Mouse (Mus musculus) embryonic facial prominence, embryonic 13.5 days (tissue): Measurements from ENCODE around the gene Ciz1. TPM values are rescaled to one million over a fixed set of nuclear protein-coding genes. Genes with fewer than 3 reads are reported as not detected.

ENCODE experiments used
- ATAC-seq: fragments of 200-750 bp; cut with Nextera tagmentation; 2 replicates; pipeline ENCODE4 v1.8.0; 2017; ENCODE audit warnings: low read depth; ENCODE audit not compliant: insufficient number of reproducible peaks, insufficient read depth, low FRiP score, low TSS enrichment
- H3K27ac ChIP-seq: fragments of 300-500 bp; sonication (generic); 2 replicates; pipeline ENCODE4 v1.5.1; 2015; ENCODE audit warnings: moderate library complexity, mild to moderate bottlenecking, inconsistent platforms
- H3K27me3 ChIP-seq: fragments of 300-500 bp; sonication (generic); 2 replicates; pipeline ENCODE4 v1.6.1; 2015; ENCODE audit warnings: mild to moderate bottlenecking, inconsistent platforms
- H3K36me3 ChIP-seq: fragments of 300-500 bp; sonication (generic); 2 replicates; pipeline ENCODE4 v1.6.1; 2015; ENCODE audit warnings: mild to moderate bottlenecking, inconsistent platforms
- H3K4me1 ChIP-seq: fragments of 300-500 bp; sonication (generic); 2 replicates; pipeline ENCODE4 v1.6.1; 2015; ENCODE audit warnings: inconsistent platforms
- H3K4me2 ChIP-seq: fragments of 300-500 bp; sonication (generic); 2 replicates; pipeline ENCODE4 v1.6.1; 2015; ENCODE audit warnings: moderate library complexity, mild to moderate bottlenecking, inconsistent platforms
- H3K4me3 ChIP-seq: fragments of 300-500 bp; sonication (generic); 2 replicates; pipeline ENCODE4 v1.5.1; 2015; ENCODE audit warnings: mild to moderate bottlenecking, inconsistent platforms
- H3K9ac ChIP-seq: fragments of 300-500 bp; sonication (generic); 2 replicates; pipeline ENCODE4 v1.6.1; 2015; ENCODE audit warnings: mild to moderate bottlenecking, inconsistent platforms
- H3K9me3 ChIP-seq: fragments of 300-500 bp; sonication (generic); 2 replicates; pipeline ENCODE4 v1.6.1; 2016; ENCODE audit warnings: inconsistent platforms
- WGBS: fragments of 180-500 bp; shearing (Covaris S2); methylation state at CpG from one replicate; pipeline ENCODE4 v1.1.7; 2015; ENCODE audit warnings: mixed read lengths; 5-methylcytosine and 5-hydroxymethylcytosine counted together
- polyA plus RNA-seq: library from polyadenylated mRNA; unstranded; fragments of >200 nt; fragmentation: Nextera tagmentation; extraction: Ambion mirVana; gene quantifications from 2 replicates; pipeline ENCODE4 v1.2.1, GENCODE M21; 2015

Ciz1 gene
- polyA plus RNA-seq, 1 experiment from 2014 or later, result 54.2 TPM

GRCm38 (mm10) chr2:32311443-32312317 lies 40.4 kb upstream of the Ciz1 start:
- H3K4me3 ChIP-seq, result peak overlapping the region; percentile 71
- WGBS, result 7% methylated on average over 40 of the region's 42 CpGs

DNA sequence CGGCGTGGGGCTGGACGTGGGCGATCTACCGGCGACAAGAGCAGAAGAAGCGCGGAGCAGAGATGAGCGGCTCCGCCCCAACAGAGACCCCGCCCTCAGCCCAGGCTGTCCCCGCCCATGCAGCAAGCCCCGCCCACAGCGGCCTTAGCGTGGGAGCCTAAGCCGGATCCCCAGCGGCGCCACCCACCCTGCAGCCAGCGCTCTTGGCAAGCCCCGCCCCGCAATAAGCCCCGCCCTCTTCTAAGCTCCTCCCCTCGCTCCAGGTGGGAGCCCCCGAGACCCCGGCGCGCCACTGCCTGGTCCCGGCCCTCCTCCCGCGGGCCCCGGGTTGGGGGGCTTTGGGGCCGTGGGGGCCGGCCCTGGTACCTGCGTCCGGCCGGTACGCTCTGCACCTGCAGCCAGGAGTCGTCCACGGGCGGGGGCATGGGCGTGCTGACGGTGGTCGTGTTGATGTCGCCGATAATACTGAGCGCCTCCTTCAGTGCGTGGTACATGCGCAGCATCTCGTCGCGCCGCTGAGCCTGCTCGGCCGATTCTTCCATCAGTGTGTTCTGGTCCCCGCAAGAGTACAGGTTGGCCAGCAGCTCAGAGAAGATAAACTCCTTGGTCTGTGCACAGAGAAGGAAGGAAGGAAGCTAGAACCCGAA lies 39.7 kb upstream of the Ciz1 start:
- H3K9ac ChIP-seq, result peak overlapping the region; percentile 88
- 3% methylated on average over 55 of the region's 56 CpGs for WGBS
- H3K4me1 ChIP-seq, result peaks cover 65% of the 10 kb centered on the region
- H3K27ac ChIP-seq, result peak overlapping the region; percentile 73
- H3K4me2 ChIP-seq, result peak overlapping the region; percentile 97
- H3K9me3 ChIP-seq, result no peaks in the 10 kb centered on the region
- peak overlapping the region; percentile 71 for H3K4me3 ChIP-seq
- H3K27me3 ChIP-seq, result no peaks in the 10 kb centered on the region
- peaks cover 49% of the 10 kb centered on the region for H3K36me3 ChIP-seq
- ATAC-seq, result peak; percentile 63

More at GRCm38 (mm10) chr2:32311443-32312317, 40.4 kb upstream of the Ciz1 start:
- Histone ChIP-seq H3K27me3 (no peaks in the 10 kb centered on the region), H3K9ac (peak overlapping the region; percentile 88), H3K4me1 (peaks cover 57% of the 10 kb centered on the region), H3K36me3 (peaks cover 55% of the 10 kb centered on the region), H3K4me2 (peak overlapping the region; percentile 97), H3K27ac (peak overlapping the region; percentile 73), H3K9me3 (no peaks in the 10 kb centered on the region)
- ATAC-seq, result no peak

DNA sequence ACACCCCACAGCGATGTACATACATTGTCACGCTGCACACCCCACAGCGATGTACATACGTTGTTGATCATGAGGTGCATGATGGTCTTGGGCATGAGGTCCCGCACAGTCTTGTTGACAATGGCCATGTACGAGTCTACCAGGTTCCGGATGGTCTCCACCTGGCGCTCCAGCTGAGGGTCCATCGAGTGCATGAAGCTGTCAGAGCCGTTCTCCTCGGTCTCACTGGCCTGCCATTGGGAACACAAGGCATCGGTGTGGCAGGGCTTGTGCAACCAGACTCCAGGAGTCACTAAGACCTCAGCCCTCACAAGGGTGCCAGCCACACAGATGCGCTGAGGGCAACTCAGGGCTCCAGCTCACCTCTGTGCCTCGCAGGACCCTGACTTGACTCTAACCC lies 37.3 kb upstream of the Ciz1 start:
- H3K9me3 ChIP-seq, result no peaks in the 10 kb centered on the region
- no peak overlapping the region for H3K4me3 ChIP-seq
- H3K9ac ChIP-seq, result no peak overlapping the region
- peak overlapping the region; percentile 100 for H3K27ac ChIP-seq
- peaks cover 27% of the 10 kb centered on the region for H3K36me3 ChIP-seq
- ATAC-seq, result no peak
- H3K4me1 ChIP-seq, result peaks cover 78% of the 10 kb centered on the region
- WGBS, result 93% methylated on average over 14 of the region's 14 CpGs
- no peak overlapping the region for H3K4me2 ChIP-seq
- H3K27me3 ChIP-seq, result no peaks in the 10 kb centered on the region

DNA sequence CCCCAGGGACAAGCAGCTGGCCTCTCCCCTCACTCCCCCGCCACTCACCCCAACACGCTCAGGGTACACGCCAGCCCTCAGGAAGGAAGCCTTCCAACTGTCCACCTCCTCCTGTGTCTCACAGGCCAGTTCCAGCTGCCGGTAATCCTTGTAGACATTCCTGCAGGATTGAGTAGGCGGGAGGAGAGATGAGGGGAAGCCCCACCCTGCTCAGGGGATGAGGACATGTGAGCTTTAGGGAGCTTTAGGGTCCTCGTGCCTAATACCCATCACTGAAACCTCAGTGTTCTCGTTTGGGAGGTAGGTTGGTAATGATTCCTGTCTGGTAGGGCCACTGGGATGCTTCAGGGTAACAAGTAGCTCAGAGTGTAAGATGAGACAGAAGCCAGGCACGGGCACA lies 36.4 kb upstream of the Ciz1 start:
- H3K4me3 ChIP-seq, result 0 out of 2 replicates have a peak overlapping the region, but pooled peaks have one; percentile 2

DNA sequence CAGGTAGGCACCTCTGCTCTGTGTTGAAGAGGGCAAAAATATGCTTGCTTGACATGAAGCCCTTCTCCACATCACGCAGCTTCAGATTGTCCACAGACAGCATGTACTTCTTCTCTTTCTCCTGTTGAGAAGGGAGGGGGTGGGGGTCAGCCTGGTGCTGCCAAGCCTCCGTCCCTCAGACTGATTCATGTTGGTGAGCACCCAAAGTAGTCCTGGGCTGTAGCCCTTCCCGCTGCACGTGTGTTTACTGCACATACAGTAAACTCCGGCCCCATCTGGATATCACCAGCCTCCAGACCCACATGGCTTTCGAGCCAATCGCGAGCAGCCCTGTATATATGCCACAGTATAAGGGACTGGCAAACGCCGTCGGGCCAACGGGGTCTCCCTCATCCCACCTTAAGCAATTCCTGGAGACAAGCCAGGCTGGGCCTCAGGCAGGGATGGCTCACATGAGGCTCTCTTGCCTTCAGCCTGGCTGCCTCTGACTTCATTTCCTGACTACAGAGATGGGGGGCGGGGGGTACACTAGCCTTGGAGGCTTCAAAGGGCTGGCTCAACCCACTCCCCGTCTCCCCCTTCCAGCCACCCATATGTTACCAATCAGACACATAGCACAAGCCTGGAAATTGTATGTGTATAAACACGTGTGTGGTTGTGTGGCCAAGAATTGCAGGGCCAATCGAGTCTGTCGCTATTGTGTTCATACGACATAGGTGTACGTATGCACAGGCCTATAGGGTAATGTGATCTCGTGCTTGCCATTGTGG lies 35.1 kb upstream of the Ciz1 start:
- peaks cover 19% of the 10 kb centered on the region for H3K36me3 ChIP-seq
- 24% methylated on average over 20 of the region's 20 CpGs for WGBS
- H3K9me3 ChIP-seq, result no peaks in the 10 kb centered on the region
- ATAC-seq, result peak; percentile 70
- peak overlapping the region; percentile 92 for H3K9ac ChIP-seq
- peaks cover 74% of the 10 kb centered on the region for H3K4me1 ChIP-seq
- peak overlapping the region; percentile 60; the same call in 1 of the 2 replicates for H3K4me3 ChIP-seq
- H3K4me2 ChIP-seq, result peak overlapping the region; percentile 82
- H3K27ac ChIP-seq, result peak overlapping the region; percentile 100
- H3K27me3 ChIP-seq, result no peaks in the 10 kb centered on the region

More for the DNA sequence above, 36.4 kb upstream of the Ciz1 start:
- Histone ChIP-seq H3K27me3 (no peaks in the 10 kb centered on the region), H3K9ac (peak overlapping the region; percentile 44; the same call in 1 of the 2 replicates), H3K36me3 (peaks cover 19% of the 10 kb centered on the region), H3K9me3 (no peaks in the 10 kb centered on the region), H3K4me2 (peak overlapping the region; percentile 38), H3K4me1 (peaks cover 78% of the 10 kb centered on the region), H3K27ac (peak overlapping the region; percentile 100)
- ATAC-seq, result no peak
- under 1% methylated on average over 8 of the region's 8 CpGs for WGBS

GRCm38 (mm10) chr2:32317791-32318417 lies 34.2 kb upstream of the Ciz1 start:
- H3K4me1 ChIP-seq, result peaks cover 76% of the 10 kb centered on the region

DNA sequence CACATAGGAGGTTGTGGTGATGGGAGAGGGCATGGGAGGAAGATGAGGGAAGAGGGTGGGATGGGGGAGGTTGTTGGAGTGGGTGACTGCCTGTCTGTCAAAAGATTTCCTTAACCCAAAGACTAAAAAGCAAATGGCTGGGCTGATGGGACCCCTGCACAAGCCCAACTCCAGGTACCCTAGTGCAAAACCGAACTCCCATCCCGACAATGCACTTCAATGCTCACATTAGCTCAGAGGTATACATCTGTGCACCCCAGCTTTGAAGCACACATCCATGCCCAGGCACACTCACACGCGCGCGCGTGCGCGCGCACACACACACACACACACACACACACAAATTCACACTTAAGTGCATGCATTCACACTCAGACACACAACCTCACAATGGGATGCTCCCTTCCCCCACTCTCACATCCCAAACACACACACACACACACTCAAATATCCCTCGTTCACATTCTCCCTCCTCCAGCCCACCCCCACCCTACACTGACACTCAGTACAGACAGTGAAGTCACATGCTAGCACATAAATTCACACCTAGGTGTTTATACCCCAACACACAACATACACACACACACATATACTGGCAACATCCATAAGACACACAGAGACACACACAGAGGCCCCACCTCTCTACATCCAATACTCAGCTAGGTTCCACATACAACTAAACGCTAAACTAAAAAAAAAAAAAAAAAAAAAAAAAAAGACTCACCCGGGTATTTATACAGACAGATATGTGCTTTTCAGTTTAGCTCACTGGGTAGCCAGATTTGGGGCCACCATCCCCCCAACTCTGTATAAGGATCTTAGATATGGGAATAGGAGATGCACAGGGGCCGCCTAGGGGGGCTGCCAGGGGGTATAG lies 33.2 kb upstream of the Ciz1 start:
- peak overlapping the region; percentile 60 for H3K4me3 ChIP-seq
- no peaks in the 10 kb centered on the region for H3K9me3 ChIP-seq
- no peaks in the 10 kb centered on the region for H3K27me3 ChIP-seq
- WGBS, result 42% methylated on average over 14 of the region's 14 CpGs
- H3K27ac ChIP-seq, result peak overlapping the region; percentile 100
- peak overlapping the region; percentile 92 for H3K9ac ChIP-seq
- peak overlapping the region; percentile 82 for H3K4me2 ChIP-seq
- H3K36me3 ChIP-seq, result peaks cover 19% of the 10 kb centered on the region
- peaks cover 80% of the 10 kb centered on the region for H3K4me1 ChIP-seq
- ATAC-seq, result no peak

More at GRCm38 (mm10) chr2:32317791-32318417, 34.2 kb upstream of the Ciz1 start:
- WGBS, result 4% methylated on average over 19 of the region's 19 CpGs
- Histone ChIP-seq H3K4me3 (peak overlapping the region; percentile 60), H3K27ac (peak overlapping the region; percentile 100), H3K9ac (peak overlapping the region; percentile 92), H3K27me3 (no peaks in the 10 kb centered on the region), H3K36me3 (peaks cover 20% of the 10 kb centered on the region), H3K9me3 (no peaks in the 10 kb centered on the region), H3K4me2 (peak overlapping the region; percentile 82)
- peak; percentile 87 for ATAC-seq

DNA sequence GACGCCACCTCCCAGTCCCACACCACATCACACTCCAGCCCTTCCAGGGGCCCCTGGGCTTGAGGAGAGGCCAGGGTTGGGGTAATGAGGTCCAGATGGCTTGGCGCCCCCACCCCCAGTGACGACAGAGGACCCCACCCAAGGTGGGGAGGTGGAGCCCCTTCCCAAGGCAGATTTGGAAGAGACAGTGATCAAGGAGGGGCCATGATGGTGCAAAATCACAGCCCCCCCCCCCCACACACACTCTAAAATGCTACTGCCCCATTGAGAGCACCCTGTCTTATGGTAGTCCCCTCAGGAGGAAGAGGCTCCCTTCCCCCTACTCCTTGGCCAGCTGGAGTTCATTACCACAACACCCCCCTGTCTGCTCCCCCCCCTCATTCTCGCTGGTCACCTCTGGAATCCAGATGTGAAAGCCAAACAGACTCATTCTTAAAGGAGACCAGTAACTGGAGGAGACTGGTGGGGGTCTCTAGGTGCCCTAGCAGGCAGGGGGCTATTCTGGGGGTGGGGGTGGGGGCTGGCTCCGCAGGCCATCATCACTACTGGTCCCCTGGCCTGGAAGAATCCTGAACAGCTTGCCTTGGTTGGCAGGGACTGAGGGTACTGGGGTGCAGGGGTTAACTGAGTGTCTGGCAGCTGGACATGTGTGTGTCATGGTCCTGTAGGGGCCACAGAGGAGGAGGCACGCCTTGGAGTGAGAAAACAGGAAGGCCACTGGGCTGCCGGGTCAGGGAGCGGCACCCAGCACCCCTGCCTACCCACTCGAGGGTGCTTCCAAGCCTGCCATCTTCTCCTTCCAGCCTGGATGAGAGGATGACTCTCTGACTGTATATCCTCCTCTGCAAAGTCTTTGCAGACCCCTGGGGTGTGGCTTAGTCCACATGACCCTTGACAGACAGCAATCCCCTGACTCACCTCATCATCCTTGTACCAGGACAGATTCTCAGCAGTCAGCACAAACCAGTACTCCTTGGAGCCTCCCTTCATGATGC lies 32.2 kb upstream of the Ciz1 start:
- H3K27me3 ChIP-seq, result no peaks in the 10 kb centered on the region
- peak; percentile 8; the same call in 1 of the 2 replicates for ATAC-seq
- peak overlapping the region; percentile 60 for H3K4me3 ChIP-seq
- H3K4me1 ChIP-seq, result peaks cover 77% of the 10 kb centered on the region
- H3K36me3 ChIP-seq, result peaks cover 20% of the 10 kb centered on the region
- WGBS, result 19% methylated on average over 9 of the region's 9 CpGs
- no peaks in the 10 kb centered on the region for H3K9me3 ChIP-seq
- peak overlapping the region; percentile 82 for H3K4me2 ChIP-seq
- H3K9ac ChIP-seq, result peak overlapping the region; percentile 92; the same call in 1 of the 2 replicates
- peak overlapping the region; percentile 100 for H3K27ac ChIP-seq

DNA sequence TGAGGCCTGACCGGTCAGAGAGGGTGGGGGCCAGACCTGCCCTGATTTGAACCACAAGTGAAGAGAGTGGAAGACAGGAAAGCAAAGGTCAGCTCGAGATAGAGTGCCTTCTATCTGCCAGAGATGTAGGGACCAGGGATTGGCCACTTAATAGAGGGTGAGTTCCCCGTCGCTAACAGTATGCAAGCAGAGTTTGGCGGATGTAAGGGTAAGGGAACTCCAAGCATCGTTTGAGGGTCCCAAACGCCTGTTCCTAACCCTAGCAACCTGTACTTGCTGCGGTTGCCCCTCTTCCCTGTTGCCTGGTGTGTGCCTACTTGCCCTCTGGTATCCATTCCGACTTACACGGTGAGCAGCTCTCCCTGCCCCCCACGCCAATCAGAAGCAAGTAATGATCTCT lies 31.4 kb upstream of the Ciz1 start:
- ATAC-seq, result no peak
- Histone ChIP-seq H3K9me3 (no peaks in the 10 kb centered on the region), H3K27me3 (no peaks in the 10 kb centered on the region), H3K4me2 (peak overlapping the region; percentile 82), H3K9ac (no peak overlapping the region), H3K36me3 (peaks cover 22% of the 10 kb centered on the region), H3K4me1 (peaks cover 74% of the 10 kb centered on the region), H3K4me3 (no peak overlapping the region), H3K27ac (peak overlapping the region; percentile 100)
- 43% methylated on average over 11 of the region's 11 CpGs for WGBS
